Mouse (Mus musculus) G1E (cell line): ENCODE results near the gene Hcn1. TPM values are rescaled to one million over a fixed set of nuclear protein-coding genes. Genes with fewer than 3 reads are reported as not detected.

Experiments
- ATAC-seq: 2 replicates; pipeline ENCODE4 v1.8.0; 2016; ENCODE audit warnings: mild to moderate bottlenecking; ENCODE audit not compliant: insufficient number of reproducible peaks, poor library complexity, low FRiP score, severe bottlenecking; ENCODE audit errors: extremely low read depth
- DNase-seq: peaks from one replicate; pipeline ENCODE4 v3.0.0; 2012; ENCODE audit warnings: low spot score
- H3K27me3 ChIP-seq: 2 replicates; pipeline ENCODE4 v1.6.1; 2012; ENCODE audit warnings: mild to moderate bottlenecking, low read length, inconsistent platforms; ENCODE audit not compliant: insufficient read depth
- H3K36me3 ChIP-seq: replicated peaks from 2 replicates; pipeline ENCODE3; 2012; ENCODE audit warnings: mild to moderate bottlenecking, inconsistent platforms
- H3K4me1 ChIP-seq: 2 replicates; pipeline ENCODE4 v1.6.1; 2012; ENCODE audit warnings: low read depth, low read length, inconsistent platforms, mixed read lengths; ENCODE audit not compliant: insufficient read depth
- H3K4me3 ChIP-seq: 2 replicates; pipeline ENCODE4 v1.5.1; 2012; ENCODE audit warnings: low read depth, mild to moderate bottlenecking, inconsistent platforms, low read length, moderate library complexity, mixed read lengths
- H3K9me3 ChIP-seq: replicated peaks from 2 replicates; pipeline ENCODE4 v1.6.1; 2012; ENCODE audit warnings: inconsistent platforms
- CTCF ChIP-seq: IDR thresholded peaks from 2 replicates; pipeline ENCODE4 v1.5.1; 2012; ENCODE audit warnings: low read depth, low read length, inconsistent platforms, mixed read lengths
- GATA1 ChIP-seq: IDR thresholded peaks from 2 replicates; pipeline ENCODE4 v1.6.1; 2012; ENCODE audit warnings: borderline replicate concordance, low read length, inconsistent platforms, mixed read lengths
- GATA2 ChIP-seq: IDR thresholded peaks from 2 replicates; pipeline ENCODE4 v1.6.1; 2012; ENCODE audit warnings: low read depth, low read length, inconsistent platforms, borderline replicate concordance
- POLR2AphosphoS5 ChIP-seq: IDR thresholded peaks from 2 replicates; pipeline ENCODE4 v1.6.1; 2012; ENCODE audit warnings: low read depth, low read length, inconsistent platforms; ENCODE audit not compliant: insufficient replicate concordance
- TAL1 ChIP-seq: conservative IDR thresholded peaks from 2 replicates; pipeline ENCODE4 v1.6.1; 2012; ENCODE audit warnings: low read depth, low read length, inconsistent platforms, mixed read lengths
- polyA plus RNA-seq: library from polyadenylated mRNA; stranded (reverse); fragments of >175 nt; gene quantifications from 2 replicates; pipeline ENCODE4 v1.2.3, GENCODE M21; 2012
- total RNA-seq, 2 experiments: library from RNA; stranded (forward) in 1 of 2; stranded (reverse) in 1 of 2; fragments of 200-1000 nt in 1 of 2; fragments of >200 nt in 1 of 2; fragmentation: Nextera tagmentation in 1 of 2; gene quantifications; 2 replicates each; pipeline ENCODE4 v1.2.3; 2014 to 2017

Gene Hcn1
- total and polyA plus RNA-seq, 3 experiments, result 0.11 TPM; not detected in 2

- Histone ChIP-seq H3K4me1 (no peaks in the 10 kb centered on the region), H3K27me3 (no peaks in the 10 kb centered on the region), H3K4me3 (no peak overlapping the region), H3K9me3 (no peaks in the 10 kb centered on the region), H3K36me3 (no peaks in the 10 kb centered on the region)
- no peak for TF ChIP-seq GATA1
- no peak for TF ChIP-seq GATA2
- no peak for TF ChIP-seq POLR2AphosphoS5
- no peak for TF ChIP-seq CTCF
- no peak for TF ChIP-seq TAL1
- no peak for ATAC-seq
- no peak for DNase-seq
Observed at GRCm38 (mm10) chr13:117880471-117881225, 278.5 kb downstream of the Hcn1 start.

GRCm38 (mm10) chr13:117892076-117892475, 290.0 kb downstream of the Hcn1 start:
- ATAC-seq, result no peak
- Histone ChIP-seq H3K9me3 (no peaks in the 10 kb centered on the region), H3K27me3 (no peaks in the 10 kb centered on the region), H3K4me1 (no peaks in the 10 kb centered on the region), H3K36me3 (no peaks in the 10 kb centered on the region), H3K4me3 (no peak overlapping the region)
- TF ChIP-seq GATA1 (no peak), TAL1 (no peak), POLR2AphosphoS5 (no peak), GATA2 (no peak), CTCF (no peak)
- no peak for DNase-seq

- Histone ChIP-seq H3K9me3 (no peaks in the 10 kb centered on the region), H3K4me1 (no peaks in the 10 kb centered on the region), H3K4me3 (no peak overlapping the region), H3K27me3 (no peaks in the 10 kb centered on the region), H3K36me3 (no peaks in the 10 kb centered on the region)
- TF ChIP-seq TAL1 (no peak), GATA1 (no peak), GATA2 (no peak), POLR2AphosphoS5 (no peak), CTCF (no peak)
- ATAC-seq, result no peak
- DNase-seq, result no peak
Observed at GRCm38 (mm10) chr13:117898052-117898451, 295.9 kb downstream of the Hcn1 start.

- DNase-seq (no peak), ATAC-seq (no peak)
- no peak overlapping the region for H3K4me3 ChIP-seq
- H3K9me3 ChIP-seq, result no peaks in the 10 kb centered on the region
- no peaks in the 10 kb centered on the region for H3K27me3 ChIP-seq
- H3K4me1 ChIP-seq, result no peaks in the 10 kb centered on the region
- TF ChIP-seq CTCF, result no peak
- no peaks in the 10 kb centered on the region for H3K36me3 ChIP-seq
Observed at GRCm38 (mm10) chr13:117907801-117908200, 305.7 kb downstream of the Hcn1 start.

- ATAC-seq (no peak), DNase-seq (no peak)
- Histone ChIP-seq H3K4me3 (no peak overlapping the region), H3K27me3 (no peaks in the 10 kb centered on the region), H3K4me1 (no peaks in the 10 kb centered on the region), H3K9me3 (no peaks in the 10 kb centered on the region), H3K36me3 (no peaks in the 10 kb centered on the region)
- TF ChIP-seq CTCF, result no peak
- TF ChIP-seq GATA2, result no peak
- no peak for TF ChIP-seq TAL1
- TF ChIP-seq POLR2AphosphoS5, result no peak
- TF ChIP-seq GATA1, result no peak
Observed at GRCm38 (mm10) chr13:117929734-117930133, 327.6 kb downstream of the Hcn1 start.

GRCm38 (mm10) chr13:117931746-117932145, 329.6 kb downstream of the Hcn1 start:
- no peaks in the 10 kb centered on the region for H3K36me3 ChIP-seq
- H3K9me3 ChIP-seq, result no peaks in the 10 kb centered on the region
- ATAC-seq, result no peak
- no peaks in the 10 kb centered on the region for H3K4me1 ChIP-seq
- no peak for DNase-seq
- H3K4me3 ChIP-seq, result no peak overlapping the region
- no peaks in the 10 kb centered on the region for H3K27me3 ChIP-seq
- TF ChIP-seq CTCF (no peak), GATA2 (no peak), POLR2AphosphoS5 (no peak), TAL1 (no peak), GATA1 (no peak)

GRCm38 (mm10) chr13:117938761-117939160, 336.6 kb downstream of the Hcn1 start:
- no peaks in the 10 kb centered on the region for H3K36me3 ChIP-seq
- no peak for ATAC-seq
- H3K27me3 ChIP-seq, result no peaks in the 10 kb centered on the region
- TF ChIP-seq CTCF (no peak), TAL1 (no peak), POLR2AphosphoS5 (no peak), GATA2 (no peak), GATA1 (no peak)
- no peak for DNase-seq
- H3K4me1 ChIP-seq, result no peaks in the 10 kb centered on the region
- no peak overlapping the region for H3K4me3 ChIP-seq
- no peaks in the 10 kb centered on the region for H3K9me3 ChIP-seq
